Mouse (Mus musculus): ENCODE data around the gene Pspn.

GRCm38 (mm10) chr17:56958667-56959066 is 41.2 kb downstream of the Pspn start:
- TF ChIP-seq CTCF (IDR thresholded peaks at IDR 0.05; ENCODE audit: low read depth) (no peak), EP300 (IDR thresholded peaks at IDR 0.05; ENCODE audit: low read depth) (no peak)

Data from liver, embryonic 14.5 days (tissue).